Mouse (Mus musculus) CH12.LX (cell line): ENCODE data around the gene Cage1. TPM values are rescaled to one million over a fixed set of nuclear protein-coding genes. Genes with fewer than 3 reads are reported as not detected.

ENCODE experiments used
- DNase-seq: peaks from one replicate; pipeline ENCODE4 v3.0.0-alpha.2; 2013; ENCODE audit errors: extremely low read depth
- H3K27ac ChIP-seq: 2 replicates; pipeline ENCODE4 v1.5.1; 2012; ENCODE audit warnings: low read depth, mild to moderate bottlenecking, control low read depth, moderate library complexity; ENCODE audit not compliant: insufficient read depth
- H3K27me3 ChIP-seq: replicated peaks from 2 replicates; pipeline ENCODE3; 2012; ENCODE audit warnings: inconsistent platforms
- H3K36me3 ChIP-seq, 2 experiments: replicated peaks in 1 of 2; 2 replicates each; pipeline versions ENCODE3 to v1.6.1; 2012; ENCODE audit warnings: inconsistent platforms in 1 of 2, low read length in 1 of 2, mild to moderate bottlenecking in 1 of 2, mixed read lengths in 1 of 2, moderate library complexity in 1 of 2; ENCODE audit not compliant: control insufficient read depth in 1 of 2, insufficient read depth in 1 of 2
- H3K4me1 ChIP-seq, 2 experiments: 2 replicates each; pipeline ENCODE4 v1.6.1; 2012; ENCODE audit warnings: inconsistent platforms in 1 of 2, moderate library complexity in 1 of 2; ENCODE audit not compliant: insufficient read depth in 2 of 2, control insufficient read depth in 1 of 2
- H3K4me2 ChIP-seq: 2 replicates; pipeline ENCODE4 v1.6.1; 2012; ENCODE audit warnings: low read depth, mild to moderate bottlenecking, control low read depth; ENCODE audit not compliant: poor library complexity, insufficient read depth, severe bottlenecking
- H3K4me3 ChIP-seq, 3 experiments: fragments of 150-350 bp in 1 of 3; sonication (generic) in 1 of 3; replicated peaks in 1 of 3; 2 replicates each; pipeline versions ENCODE3 to v1.5.1; 2011 to 2012; ENCODE audit warnings: low read depth in 2 of 3, low read length in 2 of 3, mild to moderate bottlenecking in 2 of 3, moderate library complexity in 2 of 3, control low read depth in 1 of 3, improper control_type of control experiment in 1 of 3, inconsistent platforms in 1 of 3, mixed read lengths in 1 of 3; ENCODE audit not compliant: poor library complexity in 1 of 3
- H3K79me2 ChIP-seq: replicated peaks from 2 replicates; pipeline ENCODE4 v1.6.1; 2012; ENCODE audit warnings: mild to moderate bottlenecking, moderate library complexity; ENCODE audit not compliant: control insufficient read depth, poor library complexity, insufficient read depth, severe bottlenecking; ENCODE audit errors: extremely low read depth
- H3K9ac ChIP-seq: 2 replicates; pipeline ENCODE4 v1.6.1; 2012; ENCODE audit warnings: low read depth, mild to moderate bottlenecking, control low read depth, moderate library complexity; ENCODE audit not compliant: insufficient read depth
- H3K9me3 ChIP-seq: replicated peaks from 2 replicates; pipeline ENCODE3; 2012; ENCODE audit warnings: low read length, inconsistent platforms, mixed read lengths
- BHLHE40 ChIP-seq: IDR thresholded peaks from 2 replicates; pipeline ENCODE4 v1.6.1; 2011; ENCODE audit warnings: mild to moderate bottlenecking, low read depth, low read length, improper control_type of control experiment
- CHD2 ChIP-seq: IDR thresholded peaks from 2 replicates; pipeline ENCODE4 v1.6.1; 2011; ENCODE audit warnings: low read length, improper control_type of control experiment
- CTCF ChIP-seq, 2 experiments: IDR thresholded peaks in 1 of 2; conservative IDR thresholded peaks in 1 of 2; 2 replicates each; pipeline ENCODE4 v1.5.1; 2011 to 2012; ENCODE audit warnings: low read depth in 2 of 2, low read length in 2 of 2, improper control_type of control experiment in 1 of 2, inconsistent platforms in 1 of 2, mild to moderate bottlenecking in 1 of 2, moderate library complexity in 1 of 2
- ELF1 ChIP-seq: IDR thresholded peaks from 2 replicates; pipeline ENCODE4 v1.6.1; 2014; ENCODE audit warnings: low read depth, mild to moderate bottlenecking, inconsistent platforms, low read length, improper control_type of control experiment
- ETS1 ChIP-seq: conservative IDR thresholded peaks from 2 replicates; pipeline ENCODE4 v1.6.1; 2012; ENCODE audit warnings: low read depth, mild to moderate bottlenecking, inconsistent platforms, low read length, improper control_type of control experiment, moderate library complexity
- GABPA ChIP-seq: IDR thresholded peaks from 2 replicates; pipeline ENCODE4 v1.6.1; 2012; ENCODE audit warnings: low read depth, low read length, improper control_type of control experiment, inconsistent platforms; ENCODE audit not compliant: insufficient replicate concordance
- HCFC1 ChIP-seq: IDR thresholded peaks from 2 replicates; pipeline ENCODE4 v1.6.1; 2012; ENCODE audit warnings: low read depth, mild to moderate bottlenecking, inconsistent platforms, low read length, improper control_type of control experiment
- JUN ChIP-seq: IDR thresholded peaks from 2 replicates; pipeline ENCODE4 v1.6.1; 2011; ENCODE audit warnings: low read depth, mild to moderate bottlenecking, low read length, improper control_type of control experiment, moderate library complexity; ENCODE audit not compliant: insufficient read depth
- MAX ChIP-seq: IDR thresholded peaks from 2 replicates; pipeline ENCODE4 v1.6.1; 2011; ENCODE audit warnings: low read length, improper control_type of control experiment
- MXI1 ChIP-seq: IDR thresholded peaks from 2 replicates; pipeline ENCODE4 v1.6.1; 2011; ENCODE audit warnings: mild to moderate bottlenecking, low read depth, low read length, improper control_type of control experiment
- MYC ChIP-seq: IDR thresholded peaks from 2 replicates; pipeline ENCODE4 v1.6.1; 2011; ENCODE audit warnings: low read depth, mild to moderate bottlenecking, improper control_type of control experiment, low read length
- NELFE ChIP-seq: IDR thresholded peaks from 2 replicates; pipeline ENCODE4 v1.6.1; 2011; ENCODE audit warnings: low read depth, low read length, improper control_type of control experiment
- NRF1 ChIP-seq: IDR thresholded peaks from 2 replicates; pipeline ENCODE4 v1.6.1; 2014; ENCODE audit warnings: low read depth, mild to moderate bottlenecking, inconsistent platforms, low read length, improper control_type of control experiment, moderate library complexity
- POLR2A ChIP-seq: IDR thresholded peaks from 2 replicates; pipeline ENCODE4 v1.6.1; 2011; ENCODE audit warnings: low read depth, mild to moderate bottlenecking, improper control_type of control experiment, low read length
- POLR2AphosphoS2 ChIP-seq: IDR thresholded peaks from 2 replicates; pipeline ENCODE4 v1.6.1; 2011; ENCODE audit warnings: low read depth, low read length, improper control_type of control experiment
- RAD21 ChIP-seq: IDR thresholded peaks from 2 replicates; pipeline ENCODE4 v1.6.1; 2011; ENCODE audit warnings: low read depth, mild to moderate bottlenecking, low read length, improper control_type of control experiment, moderate library complexity
- RCOR1 ChIP-seq: conservative IDR thresholded peaks from 2 replicates; pipeline ENCODE4 v1.6.1; 2012; ENCODE audit warnings: low read depth, mild to moderate bottlenecking, inconsistent platforms, low read length, improper control_type of control experiment
- SMC3 ChIP-seq: IDR thresholded peaks from 2 replicates; pipeline ENCODE4 v1.6.1; 2011; ENCODE audit warnings: low read depth, low read length, improper control_type of control experiment
- TBP ChIP-seq: conservative IDR thresholded peaks from 2 replicates; pipeline ENCODE4 v1.6.1; 2011; ENCODE audit warnings: low read depth, low read length, improper control_type of control experiment
- TCF12 ChIP-seq: IDR thresholded peaks from 2 replicates; pipeline ENCODE4 v1.6.1; 2014; ENCODE audit warnings: low read depth, mild to moderate bottlenecking, inconsistent platforms, low read length, improper control_type of control experiment
- UBTF ChIP-seq: IDR thresholded peaks from 2 replicates; pipeline ENCODE4 v1.6.1; 2012; ENCODE audit warnings: low read depth, mild to moderate bottlenecking, inconsistent platforms, low read length, improper control_type of control experiment, moderate library complexity
- USF1 ChIP-seq: IDR thresholded peaks from 2 replicates; pipeline ENCODE4 v1.6.1; 2014; ENCODE audit warnings: low read depth, mild to moderate bottlenecking, inconsistent platforms, low read length, improper control_type of control experiment
- USF2 ChIP-seq: conservative IDR thresholded peaks from 2 replicates; pipeline ENCODE4 v1.6.1; 2011; ENCODE audit warnings: low read depth, low read length, improper control_type of control experiment
- ZC3H11A ChIP-seq: IDR thresholded peaks from 2 replicates; pipeline ENCODE4 v1.6.1; 2012; ENCODE audit warnings: low read depth, mild to moderate bottlenecking, inconsistent platforms, low read length, improper control_type of control experiment
- ZMIZ1 ChIP-seq: IDR thresholded peaks from 2 replicates; pipeline ENCODE4 v1.6.1; 2012; ENCODE audit warnings: low read depth, mild to moderate bottlenecking, inconsistent platforms, low read length, improper control_type of control experiment
- dilution Hi-C: fragments of 300-500 bp; cut with MboI; formaldehyde crosslinking; loops from 2 replicates; pipeline ENCODE4 v1.14.3; 2020; ENCODE audit warnings: low sequenced_read_pairs; ENCODE audit not compliant: extremely low pct_unique_long_range_greater_than_20kb, extremely low pct_ligation_motif_present
- in situ Hi-C: fragments of 300-500 bp; cut with MboI; formaldehyde crosslinking; loops from 3 replicates; pipeline ENCODE4 v1.14.3; 2019; ENCODE audit warnings: low sequenced_read_pairs, low pct_ligation_motif_present, low pct_unique_long_range_greater_than_20kb, mixed read lengths
- polyA plus RNA-seq: library from polyadenylated mRNA; unstranded; fragments of >175 nt; gene quantifications from 2 replicates; pipeline ENCODE4 v1.2.1, GENCODE M21; 2012; ENCODE audit warnings: low read depth; ENCODE audit not compliant: insufficient read length
- total RNA-seq, 2 experiments: library from RNA; depleted of rRNA; stranded (reverse); fragments of 300-350 nt in 1 of 2; fragments of >200 nt in 1 of 2; gene quantifications; 2 replicates each; pipeline ENCODE4 v1.2.3; 2012 to 2014

Cage1 gene
- total and polyA plus RNA-seq, 3 experiments: 1.2 to 1.4 (median 1.3) TPM

DNA sequence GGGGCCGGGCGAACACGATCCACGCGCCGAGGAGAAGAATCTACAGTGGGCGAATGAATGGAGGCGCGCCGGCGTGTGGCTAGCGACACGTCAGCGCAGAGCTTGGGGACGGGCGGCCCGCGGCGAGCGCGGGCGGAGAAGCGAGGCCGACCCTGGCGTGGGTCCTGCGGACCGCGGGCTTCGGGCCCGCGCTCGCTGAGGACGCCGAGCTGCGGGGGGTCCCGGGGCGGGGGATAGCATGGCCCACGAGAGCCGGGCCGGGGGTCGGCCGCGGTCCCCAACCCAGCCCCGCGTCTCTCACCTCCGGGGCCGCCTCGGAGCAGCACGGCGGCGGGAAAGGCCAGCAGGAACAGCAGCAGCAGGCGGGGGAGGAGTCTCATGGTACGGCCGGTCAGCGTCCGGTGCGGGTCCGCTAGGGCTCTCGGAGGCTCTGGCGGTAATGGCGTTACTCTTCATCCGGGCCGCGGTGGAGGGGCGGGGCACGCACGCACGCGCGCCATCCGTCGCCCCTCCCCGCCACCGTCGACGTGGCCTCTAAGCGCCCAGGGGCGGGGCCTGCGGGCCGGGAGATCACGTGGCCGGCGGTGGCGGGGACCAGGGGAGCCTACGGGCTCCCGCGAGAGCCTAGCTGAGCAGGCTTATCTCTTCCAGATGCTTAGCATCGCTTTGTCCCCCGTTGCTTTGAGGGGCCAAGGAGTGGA, 43.0 kb downstream of the Cage1 start, which contains the start of gene Ssr1:
Gene Ssr1, minus strand, starts transcription at position 514 of the 701 bp plus-strand sequence.
- H3K79me2 ChIP-seq: peaks cover 44% of the 10 kb centered on the region
- peaks cover 3 to 28% of the 10 kb centered on the region in 2 experiments for H3K4me1 ChIP-seq
- H3K4me2 ChIP-seq: peak within 1 kb of the TSS; percentile 47
- H3K9me3 ChIP-seq: peaks cover 5% of the 10 kb centered on the region
- in situ Hi-C loops (no loop called here), dilution Hi-C loops (no loop called here)
- H3K27ac ChIP-seq: peak within 1 kb of the TSS; percentile 24
- peak; percentile 91 for DNase-seq
- peak within 1 kb of the TSS; percentile 99 for H3K9ac ChIP-seq
- H3K27me3 ChIP-seq: no peaks in the 10 kb centered on the region
- H3K4me3 ChIP-seq: peak within 1 kb of the TSS; percentile 83 to 97 (median 94)
- TF ChIP-seq USF2 (peak; percentile 83), CTCF (conservative IDR thresholded peaks at IDR 0.05 in 1 of 2, IDR thresholded peaks at IDR 0.05 in 1 of 2; ENCODE audit: low read depth in 2 of 2, low read length in 2 of 2) (no peak), POLR2AphosphoS2 (no peak), GABPA (no peak), MAX (peak; percentile 91), NELFE (peak; percentile 83), SMC3 (no peak), TCF12 (peak; percentile 81), POLR2A (peak; percentile 96), UBTF (peak; percentile 71; the same call in 1 of the 2 replicates), BHLHE40 (peak; percentile 72), MYC (no peak), USF1 (peak; percentile 97), HCFC1 (peak; percentile 61), TBP (peak; percentile 76; the same call in 1 of the 2 replicates), ELF1 (peak; percentile 35; the same call in 1 of the 2 replicates), ZMIZ1 (peak; percentile 56; the same call in 1 of the 2 replicates), NRF1 (peak; percentile 80), CHD2 (peak; percentile 98)
- H3K36me3 ChIP-seq: peaks cover 23 to 25% of the 10 kb centered on the region in 2 experiments

DNA sequence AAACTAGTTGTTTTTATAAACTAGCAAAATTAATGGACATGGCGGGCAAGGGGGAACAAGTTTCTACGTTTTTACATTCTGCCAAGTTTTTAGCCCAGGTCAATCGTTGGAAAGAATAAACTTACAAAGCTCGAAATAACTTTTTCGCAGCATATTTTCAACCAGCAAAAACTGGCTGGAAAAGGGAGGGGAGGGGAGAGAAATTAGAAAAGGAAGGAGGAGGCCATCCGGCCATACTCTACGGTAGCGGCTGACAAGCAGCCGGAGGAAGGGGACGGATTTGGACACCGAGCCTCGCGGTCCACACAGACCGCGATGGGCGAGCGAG, 43.5 kb downstream of the Cage1 start:
- DNase-seq: no peak
- Histone ChIP-seq H3K4me2 (peak overlapping the region; percentile 18; the same call in 1 of the 2 replicates), H3K9ac (peak overlapping the region; percentile 99), H3K4me1 (peaks cover 3 to 31% of the 10 kb centered on the region in 2 experiments), H3K79me2 (peaks cover 49% of the 10 kb centered on the region), H3K9me3 (peaks cover 5% of the 10 kb centered on the region), H3K27ac (peak overlapping the region; percentile 24; the same call in 1 of the 2 replicates), H3K4me3 (peak overlapping the region; percentile 83 to 97 (median 94)), H3K27me3 (no peaks in the 10 kb centered on the region), H3K36me3 (peaks cover 25 to 30% of the 10 kb centered on the region in 2 experiments)
- TF ChIP-seq ZC3H11A (no peak), TCF12 (no peak), NELFE (no peak), JUN (no peak), USF2 (no peak), RCOR1 (no peak), RAD21 (no peak), MXI1 (no peak), UBTF (no peak), ETS1 (no peak)
- in situ Hi-C loops: no loop called here
- dilution Hi-C loops: no loop called here
